In the genomic region with DNA sequence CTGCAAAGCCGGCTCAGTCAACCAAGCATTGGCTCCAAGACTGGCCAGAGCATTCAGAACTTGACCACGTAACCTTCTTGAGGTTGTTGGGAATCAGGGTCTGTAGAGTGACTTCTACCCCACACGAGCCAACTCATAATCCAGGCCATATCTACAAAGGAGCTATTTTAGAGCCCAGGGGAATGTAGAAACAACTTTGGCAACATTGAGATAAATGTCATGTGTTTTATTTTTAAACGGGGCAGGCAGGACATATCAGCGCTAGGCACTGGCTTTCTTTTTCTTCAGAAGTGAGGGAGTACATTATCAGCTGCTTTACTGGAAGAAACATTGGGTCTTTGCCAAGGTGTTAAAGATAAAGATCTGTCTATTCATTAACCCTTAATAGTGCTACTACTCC, we compare ENCODE assay signal across 20 mouse cellular contexts. TPM values are rescaled to one million over a fixed set of nuclear protein-coding genes. Genes with fewer than 3 reads are reported as not detected.
A peak's percentile ranks its signal among the peaks of the same experiment; 100 is the strongest.
DNase-seq lines count a peak whose midpoint lies in the region; ATAC-seq and TF ChIP-seq lines count a peak whose summit lies in the region.
"Had no signal": no experiment of that assay in that cellular context is flagged by ENCODE, and none has a peak within 500 bp of the region (broad histone marks: within the 10 kb centered on the region; RNA-seq: fewer than 3 reads in every experiment).

No protein-coding gene starts in this region.

- DNase-seq in heart, postnatal 36 days, result no peak
- DNase-seq in heart, embryonic 10.5 days (ENCODE audit: low spot score), result no peak
- DNase-seq in lung, embryonic 14.5 days, result peak; percentile 28
- DNase-seq in lung, postnatal 36 days, result no peak
- DNase-seq in thymus, postnatal 0 days (ENCODE audit: low spot score), result no peak
- DNase-seq: adrenal gland, adult 2 months; adrenal gland, postnatal 25 days; cerebellum, adult 18-20 months; cerebellum, adult 9-11 months; cerebellum, postnatal 36 days; gastrocnemius, adult 2 months; gastrocnemius, postnatal 25 days; kidney, adult 2 months had no signal

- peak overlapping the region; percentile 54 for H3K27ac ChIP-seq in heart, embryonic 11.5 days (ENCODE audit: low read depth, low read length)
- H3K27ac ChIP-seq in heart, embryonic 15.5 days, result peak overlapping the region; percentile 84
- H3K27ac ChIP-seq in heart, embryonic 10.5 days, result no peak overlapping the region
- no peak overlapping the region for H3K27ac ChIP-seq in lung, embryonic 14.5 days (ENCODE audit: low read depth)
- H3K27ac ChIP-seq: embryonic facial prominence, embryonic 13.5 days; forebrain, embryonic 13.5 days; gastrocnemius, adult 2 months; hindbrain, embryonic 15.5 days had no signal

- intact Hi-C loops in heart, postnatal 36 days (cut with DNase I), result loop anchor here (5.0 kb wide), 1 partner anchor 65 kb away; no protein-coding TSS in a partner anchor

- H3K36me3 ChIP-seq in heart, embryonic 11.5 days (ENCODE audit: control insufficient read depth, insufficient read depth, low read length), result no peaks in the 10 kb centered on the region
- no peaks in the 10 kb centered on the region for H3K36me3 ChIP-seq in heart, embryonic 15.5 days
- H3K36me3 ChIP-seq in heart, embryonic 10.5 days, result no peaks in the 10 kb centered on the region
- H3K36me3 ChIP-seq in lung, embryonic 14.5 days (ENCODE audit: insufficient read depth), result no peaks in the 10 kb centered on the region
- H3K36me3 ChIP-seq: embryonic facial prominence, embryonic 13.5 days; hindbrain, embryonic 15.5 days had no signal

- no peak overlapping the region for H3K9ac ChIP-seq in heart, embryonic 11.5 days (ENCODE audit: low read depth, low read length)
- H3K9ac ChIP-seq in heart, embryonic 15.5 days, result no peak overlapping the region
- no peak overlapping the region for H3K9ac ChIP-seq in lung, embryonic 14.5 days
- H3K9ac ChIP-seq: embryonic facial prominence, embryonic 13.5 days; forebrain, embryonic 13.5 days; hindbrain, embryonic 15.5 days had no signal

- H3K4me2 ChIP-seq in heart, embryonic 11.5 days, result no peak overlapping the region
- H3K4me2 ChIP-seq in heart, embryonic 15.5 days, result peak overlapping the region; percentile 28; the same call in 1 of the 2 replicates
- H3K4me2 ChIP-seq in lung, embryonic 14.5 days, result no peak overlapping the region
- H3K4me2 ChIP-seq: embryonic facial prominence, embryonic 13.5 days; forebrain, embryonic 13.5 days; hindbrain, embryonic 15.5 days had no signal

- H3K4me3 ChIP-seq in heart, embryonic 11.5 days (ENCODE audit: low read depth, low read length), result no peak overlapping the region
- H3K4me3 ChIP-seq in heart, embryonic 15.5 days, result no peak overlapping the region
- no peak overlapping the region for H3K4me3 ChIP-seq in heart, embryonic 10.5 days
- no peak overlapping the region for H3K4me3 ChIP-seq in lung, embryonic 14.5 days (ENCODE audit: low read depth, low read length)
- H3K4me3 ChIP-seq: embryonic facial prominence, embryonic 13.5 days; forebrain, embryonic 13.5 days; gastrocnemius, adult 2 months; hindbrain, embryonic 15.5 days had no signal

- no peak for TF ChIP-seq CTCF in lung, embryonic 14.5 days (IDR thresholded peaks at IDR 0.05; ENCODE audit: low read depth)

- no peaks in the 10 kb centered on the region for H3K27me3 ChIP-seq in heart, embryonic 11.5 days (ENCODE audit: control insufficient read depth, insufficient read depth, low read length)
- H3K27me3 ChIP-seq in heart, embryonic 15.5 days, result no peaks in the 10 kb centered on the region
- no peaks in the 10 kb centered on the region for H3K27me3 ChIP-seq in heart, embryonic 10.5 days (ENCODE audit: insufficient read depth, poor library complexity, severe bottlenecking)
- H3K27me3 ChIP-seq in lung, embryonic 14.5 days (ENCODE audit: insufficient read depth, low read length), result no peaks in the 10 kb centered on the region
- H3K27me3 ChIP-seq: embryonic facial prominence, embryonic 13.5 days; forebrain, embryonic 13.5 days; hindbrain, embryonic 15.5 days had no signal

- peaks cover 16% of the 10 kb centered on the region for H3K4me1 ChIP-seq in heart, embryonic 11.5 days (ENCODE audit: control insufficient read depth, insufficient read depth, low read length)
- H3K4me1 ChIP-seq in heart, embryonic 15.5 days (replicated peaks), result peaks cover 50% of the 10 kb centered on the region
- H3K4me1 ChIP-seq in heart, embryonic 10.5 days, result peaks cover 21% of the 10 kb centered on the region
- peaks cover 18% of the 10 kb centered on the region for H3K4me1 ChIP-seq in lung, embryonic 14.5 days (ENCODE audit: insufficient read depth)

- no peaks in the 10 kb centered on the region for H3K9me3 ChIP-seq in heart, embryonic 11.5 days (replicated peaks; ENCODE audit: control insufficient read depth, low read length)
- no peaks in the 10 kb centered on the region for H3K9me3 ChIP-seq in heart, embryonic 15.5 days (replicated peaks)
- no peaks in the 10 kb centered on the region for H3K9me3 ChIP-seq in heart, embryonic 10.5 days
- H3K9me3 ChIP-seq in lung, embryonic 14.5 days (ENCODE audit: low read depth, low read length), result no peaks in the 10 kb centered on the region
- H3K9me3 ChIP-seq: embryonic facial prominence, embryonic 13.5 days; forebrain, embryonic 13.5 days; hindbrain, embryonic 15.5 days had no signal

- WGBS in heart, embryonic 11.5 days (ENCODE audit: insufficient replicate concordance), result 38% methylated on average over 5 of the region's 5 CpGs
- 22% methylated on average over 5 of the region's 5 CpGs for WGBS in heart, embryonic 15.5 days
- 47% methylated on average over 5 of the region's 5 CpGs for WGBS in heart, embryonic 10.5 days
- WGBS in lung, embryonic 14.5 days, result 37% methylated on average over 5 of the region's 5 CpGs

- no peak for ATAC-seq in heart, embryonic 11.5 days (replicated peaks; ENCODE audit: insufficient number of reproducible peaks, low FRiP score, low TSS enrichment)
- ATAC-seq in heart, embryonic 15.5 days (replicated peaks; ENCODE audit: insufficient number of reproducible peaks, insufficient read depth, low FRiP score, low read depth), result peak; percentile 68; the same call in 1 of the 2 replicates
- no peak for ATAC-seq in lung, embryonic 14.5 days (ENCODE audit: insufficient read depth)
- ATAC-seq: forebrain, embryonic 13.5 days; intestine, embryonic 16.5 days had no signal

RNA-seq across cellular contexts. Expression of a gene that starts 36.1 kb away (rescaled TPM):
- 0.38 and 0.69 TPM in 2 replicates for polyA plus RNA-seq in heart, embryonic 11.5 days (2014; fragmentation: Nextera tagmentation; extraction: Ambion mirVana)
- 1 to 10 TPM; 4.0 to 4.4 TPM for total RNA-seq in heart, postnatal 36 days (2021)
- polyA plus RNA-seq in heart, embryonic 15.5 days (2015; fragmentation: Nextera tagmentation; extraction: Ambion mirVana), result 3.6 and 5.1 TPM in 2 replicates
- 0.13 and 0.17 TPM in 2 replicates for polyA plus RNA-seq in heart, embryonic 10.5 days (2016; fragmentation: Nextera tagmentation; extraction: Ambion mirVana)
- 1.3 and 1.6 TPM in 2 replicates for polyA plus RNA-seq in lung, embryonic 14.5 days (2014; fragmentation: Nextera tagmentation; extraction: Ambion mirVana)
- 0.33 and 0.48 TPM in 2 replicates for polyA plus RNA-seq in thymus, postnatal 0 days (2015; fragmentation: Nextera tagmentation; extraction: Ambion mirVana)
- total RNA-seq: granulocyte monocyte progenitor cell, adult 5-6 weeks had no signal

Comparison
In these comparisons a context has a peak if more than half of its experiments do, and no peak if none do; other contexts are left out.
1. H3K27ac ChIP-seq: peak in heart, embryonic 11.5 days (single experiment) and heart, embryonic 15.5 days (single experiment); none in heart, embryonic 10.5 days (single experiment) and lung, embryonic 14.5 days (single experiment).